Mouse (Mus musculus) heart, postnatal 10 days (tissue): ENCODE results near the gene Fam78b. TPM values are rescaled to one million over a fixed set of nuclear protein-coding genes. Genes with fewer than 3 reads are reported as not detected.

Experiments used
- DNase-seq, 2 experiments: peaks; one replicate each; pipeline ENCODE4 v3.0.0; 2021
- intact Hi-C: fragments of 180-260 bp; cut with DNase I; formaldehyde crosslinking; loops from one replicate; pipeline ENCODE4 v1.15.1; 2025
- total RNA-seq, 2 experiments: library from RNA; stranded (reverse); gene quantifications; 2 replicates each; pipeline ENCODE4 v1.2.3; 2021

The Fam78b gene
- total RNA-seq: 1 to 10 TPM; 4.9 to 7.1 TPM

GRCm38 (mm10) chr1:167001174-167001843 is at the start of gene Fam78b:
Fam78b (plus strand) TSS chr1:167001417.
- intact Hi-C loops: loop anchor here (5.0 kb wide), 2 partner anchors 194 to 219 kb away; no protein-coding TSS in a partner anchor
- peak in 1 of 2 experiments; percentile 22 for DNase-seq

- peak; percentile 30 to 54 for DNase-seq
- intact Hi-C loops: no loop called here
Measured at GRCm38 (mm10) chr1:166964508-166964907, 36.7 kb upstream of the Fam78b start.

GRCm38 (mm10) chr1:166968271-166968670 is 32.9 kb upstream of the Fam78b start:
- DNase-seq: no peak
- intact Hi-C loops: no loop called here

GRCm38 (mm10) chr1:166973731-166974130 is 27.5 kb upstream of the Fam78b start:
- intact Hi-C loops: no loop called here

GRCm38 (mm10) chr1:166978611-166979010 is 22.6 kb upstream of the Fam78b start:
- intact Hi-C loops: no loop called here
- no peak for DNase-seq

More at GRCm38 (mm10) chr1:166973731-166974130, 27.5 kb upstream of the Fam78b start:
- DNase-seq: no peak

- intact Hi-C loops: no loop called here
- DNase-seq: no peak
Measured at GRCm38 (mm10) chr1:166994266-166994665, 7.0 kb upstream of the Fam78b start.

GRCm38 (mm10) chr1:166996250-166996649 is 5.0 kb upstream of the Fam78b start:
- intact Hi-C loops: no loop called here
- DNase-seq: no peak

GRCm38 (mm10) chr1:166996811-166997210 is 4.4 kb upstream of the Fam78b start:
- no peak for DNase-seq

GRCm38 (mm10) chr1:167000529-167001173 is 566 bp upstream of the Fam78b start:
- intact Hi-C loops: loop anchor here (5.0 kb wide), 2 partner anchors 193 to 218 kb away; no protein-coding TSS in a partner anchor
- peak; percentile 81 to 85 for DNase-seq

More at GRCm38 (mm10) chr1:166996811-166997210, 4.4 kb upstream of the Fam78b start:
- intact Hi-C loops: no loop called here

- DNase-seq: peak; percentile 18 to 41
Measured at GRCm38 (mm10) chr1:167001844-167002485, 748 bp downstream of the Fam78b start.

GRCm38 (mm10) chr1:167002486-167002850 is 1.3 kb downstream of the Fam78b start:
- DNase-seq: peak; percentile 74
- intact Hi-C loops: loop anchor here (2.0 to 5.0 kb wide), 3 partner anchors 195 to 220 kb away; no protein-coding TSS in a partner anchor

More at GRCm38 (mm10) chr1:167001844-167002485, 748 bp downstream of the Fam78b start:
- intact Hi-C loops: loop anchor here (2.0 to 5.0 kb wide), 3 partner anchors 195 to 220 kb away; no protein-coding TSS in a partner anchor

GRCm38 (mm10) chr1:167004621-167005020 is 3.4 kb downstream of the Fam78b start:
- intact Hi-C loops: loop anchor here (5.0 kb wide), 2 partner anchors 197 to 222 kb away; no protein-coding TSS in a partner anchor
- DNase-seq: no peak

GRCm38 (mm10) chr1:167007341-167007740 is 6.1 kb downstream of the Fam78b start:
- intact Hi-C loops: no loop called here
- DNase-seq: no peak

GRCm38 (mm10) chr1:167010190-167010589 is 9.0 kb downstream of the Fam78b start:
- DNase-seq: no peak
- intact Hi-C loops: no loop called here

GRCm38 (mm10) chr1:167011301-167011700 is 10.1 kb downstream of the Fam78b start:
- intact Hi-C loops: no loop called here
- DNase-seq: no peak

GRCm38 (mm10) chr1:167012616-167013015 is 11.4 kb downstream of the Fam78b start:
- no peak for DNase-seq
- intact Hi-C loops: no loop called here

GRCm38 (mm10) chr1:167013234-167013864 is 12.1 kb downstream of the Fam78b start:
- intact Hi-C loops: no loop called here

GRCm38 (mm10) chr1:167016269-167016668 is 15.1 kb downstream of the Fam78b start:
- no peak for DNase-seq
- intact Hi-C loops: no loop called here

More at GRCm38 (mm10) chr1:167013234-167013864, 12.1 kb downstream of the Fam78b start:
- DNase-seq: no peak

GRCm38 (mm10) chr1:167022001-167022424 is 20.8 kb downstream of the Fam78b start:
- intact Hi-C loops: no loop called here
- no peak for DNase-seq

GRCm38 (mm10) chr1:167022541-167023121 is 21.4 kb downstream of the Fam78b start:
- intact Hi-C loops: no loop called here
- DNase-seq: no peak
